Mouse (Mus musculus) spleen, adult 2 months (tissue): ENCODE results near the gene Serpina1d.
"Not testable (repeated sequence)": the region's sequence is repeated elsewhere in the genome, so short reads cannot be mapped to it uniquely, and the experiment has no call there.

ENCODE experiments used
- CTCF ChIP-seq: fragments of 200-500 bp; IDR thresholded peaks from 2 replicates; pipeline ENCODE4 v1.5.1; 2011; ENCODE audit warnings: mild to moderate bottlenecking, inconsistent platforms; ENCODE audit not compliant: insufficient read depth, insufficient read length, insufficient replicate concordance; ENCODE audit errors: extremely low read depth
- POLR2A ChIP-seq: fragments of 200-500 bp; IDR thresholded peaks from 2 replicates; pipeline ENCODE4 v1.6.1; 2011; ENCODE audit warnings: low read depth, low read length, inconsistent platforms

DNA sequence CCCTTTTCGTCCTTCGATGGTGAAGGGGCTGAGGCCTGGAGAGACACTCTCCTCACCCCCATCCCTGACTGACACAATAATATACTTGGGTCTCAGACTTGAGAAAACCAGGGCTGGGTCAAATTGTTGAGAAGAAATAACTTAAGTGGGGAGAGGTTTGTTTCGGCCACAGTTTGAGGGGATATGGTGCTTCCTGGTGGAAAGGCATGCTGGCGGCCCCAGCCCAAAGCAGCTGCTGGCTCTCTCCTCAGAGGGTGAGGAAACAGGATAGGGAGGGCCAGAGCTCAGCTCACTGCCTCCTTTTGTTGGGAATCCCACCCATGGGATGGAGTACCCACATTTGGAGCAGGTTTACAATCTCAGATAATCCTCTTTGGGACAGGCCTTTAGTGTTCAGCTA, 37.8 kb downstream of the Serpina1d start:
- TF ChIP-seq POLR2A, CTCF: not testable (repeated sequence)
